Mouse (Mus musculus) neural tube, embryonic 13.5 days (tissue): Measurements from ENCODE around the gene Rab5if. TPM values are rescaled to one million over a fixed set of nuclear protein-coding genes. Genes with fewer than 3 reads are reported as not detected.
"Not testable (repeated sequence)": the region's sequence is repeated elsewhere in the genome, so short reads cannot be mapped to it uniquely, and the experiment has no call there.

ENCODE experiments used
- ATAC-seq: fragments of 200-750 bp; cut with Nextera tagmentation; 2 replicates; pipeline ENCODE4 v1.8.0; 2017; ENCODE audit warnings: low read depth, mild to moderate bottlenecking, moderate TSS enrichment, moderate library complexity
- H3K27ac ChIP-seq: fragments of 300-500 bp; sonication (generic); replicated peaks from 2 replicates; pipeline ENCODE4 v1.5.1; 2015; ENCODE audit warnings: moderate library complexity, mild to moderate bottlenecking, inconsistent platforms
- H3K27me3 ChIP-seq: fragments of 300-500 bp; sonication (generic); 2 replicates; pipeline ENCODE4 v1.6.1; 2015; ENCODE audit warnings: mild to moderate bottlenecking, inconsistent platforms
- H3K36me3 ChIP-seq: fragments of 300-500 bp; sonication (generic); 2 replicates; pipeline ENCODE4 v1.6.1; 2015; ENCODE audit warnings: mild to moderate bottlenecking, inconsistent platforms
- H3K4me1 ChIP-seq: fragments of 300-500 bp; sonication (generic); replicated peaks from 2 replicates; pipeline ENCODE4 v1.6.1; 2015; ENCODE audit warnings: inconsistent platforms
- H3K4me2 ChIP-seq: fragments of 300-500 bp; sonication (generic); 2 replicates; pipeline ENCODE4 v1.6.1; 2015; ENCODE audit warnings: inconsistent platforms, mild to moderate bottlenecking, moderate library complexity
- H3K4me3 ChIP-seq: fragments of 300-500 bp; sonication (generic); 2 replicates; pipeline ENCODE4 v1.5.1; 2015; ENCODE audit warnings: mild to moderate bottlenecking, inconsistent platforms
- H3K9ac ChIP-seq: fragments of 300-500 bp; sonication (generic); 2 replicates; pipeline ENCODE4 v1.6.1; 2015; ENCODE audit warnings: moderate library complexity, mild to moderate bottlenecking, inconsistent platforms
- H3K9me3 ChIP-seq: fragments of 300-500 bp; sonication (generic); 2 replicates; pipeline ENCODE4 v1.6.1; 2016; ENCODE audit warnings: inconsistent platforms
- WGBS: fragments of 180-500 bp; shearing (Covaris S2); methylation state at CpG from one replicate; pipeline ENCODE4 v1.1.7; 2015; 5-methylcytosine and 5-hydroxymethylcytosine counted together
- polyA plus RNA-seq: library from polyadenylated mRNA; unstranded; fragments of >200 nt; fragmentation: Nextera tagmentation; extraction: Ambion mirVana; gene quantifications from 2 replicates; pipeline ENCODE4 v1.2.1, GENCODE M21; 2015

Rab5if gene
- polyA plus RNA-seq, 1 experiment from 2014 or later: 167 TPM

DNA sequence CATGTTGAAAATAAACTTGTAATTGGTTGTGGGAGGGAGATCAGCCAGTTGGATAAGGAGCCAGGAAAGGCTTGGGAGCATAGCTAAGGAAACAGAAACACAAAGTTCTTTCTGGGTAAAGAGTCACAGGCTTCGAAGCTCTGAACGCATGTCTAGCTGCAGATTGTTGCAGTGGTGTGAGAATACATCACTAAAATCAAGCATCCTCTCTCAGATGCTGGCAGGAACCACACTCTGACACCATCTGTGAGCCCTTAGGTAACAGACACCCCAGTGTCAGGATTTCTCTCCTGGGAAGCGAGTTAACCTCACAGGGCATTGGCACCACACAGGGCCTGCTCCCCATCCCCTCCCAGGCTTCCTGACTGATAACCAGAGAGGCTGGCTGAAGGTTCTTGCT, 52.6 kb downstream of the Rab5if start:
- WGBS: 74% methylated on average over 3 of the region's 3 CpGs
- Histone ChIP-seq H3K27ac (no peak overlapping the region), H3K4me1 (no peaks in the 10 kb centered on the region), H3K4me3 (no peak overlapping the region), H3K27me3 (no peaks in the 10 kb centered on the region), H3K36me3 (no peaks in the 10 kb centered on the region), H3K4me2 (no peak overlapping the region), H3K9ac (no peak overlapping the region), H3K9me3 (no peaks in the 10 kb centered on the region)
- ATAC-seq: no peak

DNA sequence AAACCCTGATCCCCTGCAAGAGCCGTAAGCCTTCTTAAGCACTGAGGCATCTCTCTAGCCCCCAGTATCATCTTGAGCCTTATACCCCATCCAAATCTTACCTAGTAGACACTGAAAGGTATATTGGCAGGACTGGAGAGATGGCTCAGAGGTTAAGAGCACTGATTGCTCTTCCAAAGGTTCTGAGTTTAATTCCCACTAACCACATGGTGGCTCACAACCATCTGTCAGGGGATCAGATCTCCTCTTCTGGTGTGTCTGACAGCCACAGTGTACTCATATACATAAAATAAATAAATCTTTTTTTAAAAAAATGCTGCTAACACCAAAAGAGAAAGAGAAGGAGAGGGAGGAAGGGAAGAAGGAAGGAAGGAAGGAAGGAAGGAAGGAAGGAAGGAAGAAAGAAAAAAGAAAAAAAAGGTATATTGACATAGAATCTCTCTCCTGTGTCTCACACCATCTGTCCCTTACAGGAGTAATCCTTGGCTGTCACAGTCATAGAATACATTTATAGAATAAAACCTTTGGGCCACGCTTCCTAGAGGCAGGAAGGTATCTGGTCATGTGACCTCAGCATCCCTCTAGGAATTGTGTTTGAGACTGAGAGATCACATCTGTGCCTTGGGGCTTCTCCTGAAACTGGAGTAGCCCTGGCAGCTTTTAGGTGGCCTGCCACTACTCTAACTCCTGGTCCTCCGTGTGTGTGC, 53.6 kb downstream of the Rab5if start:
- H3K9ac ChIP-seq: no peak overlapping the region
- no peaks in the 10 kb centered on the region for H3K36me3 ChIP-seq
- no peak overlapping the region for H3K4me2 ChIP-seq
- H3K27ac ChIP-seq: no peak overlapping the region
- no peak overlapping the region for H3K4me3 ChIP-seq
- 81% methylated on average over 3 of the region's 3 CpGs for WGBS
- ATAC-seq: no peak
- no peaks in the 10 kb centered on the region for H3K4me1 ChIP-seq
- H3K9me3 ChIP-seq: no peaks in the 10 kb centered on the region
- no peaks in the 10 kb centered on the region for H3K27me3 ChIP-seq

DNA sequence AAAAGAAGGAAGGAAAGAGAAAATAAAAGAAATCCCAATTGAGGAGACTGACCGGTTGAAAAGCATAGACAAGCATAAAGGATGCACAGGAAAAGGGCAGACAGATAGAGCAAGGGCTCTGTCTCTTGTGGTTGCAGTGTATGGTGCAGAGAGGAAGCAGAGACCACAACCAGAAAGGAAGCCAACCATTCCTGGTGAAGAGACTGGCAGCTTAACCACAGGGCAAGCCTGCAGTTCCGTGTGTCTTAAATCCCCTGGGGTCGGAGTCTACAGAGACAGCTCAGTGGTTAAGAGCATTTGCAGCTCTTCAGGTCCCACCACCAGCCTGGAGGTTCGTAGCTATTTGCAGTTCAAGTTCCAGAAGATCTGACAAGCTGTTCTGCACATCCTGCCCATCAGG, 55.6 kb downstream of the Rab5if start:
- 76% methylated on average over 4 of the region's 4 CpGs for WGBS
- ATAC-seq: no peak

DNA sequence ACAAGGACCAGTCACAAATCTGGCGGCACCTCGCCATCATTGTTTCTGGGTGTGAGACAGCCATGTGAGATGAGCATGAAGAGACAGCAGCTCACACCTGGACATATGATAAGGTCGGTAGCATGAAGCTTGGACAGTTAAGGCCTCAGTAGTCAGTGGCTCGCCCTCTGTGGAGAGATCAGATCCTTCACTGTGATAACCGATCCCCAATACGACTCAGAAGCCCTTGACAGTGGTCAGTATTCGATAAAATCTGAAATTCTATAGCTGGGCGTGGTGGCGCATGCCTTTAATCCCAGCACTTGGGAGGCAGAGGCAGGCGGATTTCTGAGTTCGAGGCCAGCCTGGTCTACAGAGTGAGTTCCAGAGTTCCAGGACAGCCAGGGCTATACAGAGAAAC, 56.3 kb downstream of the Rab5if start:
- H3K4me3 ChIP-seq, ATAC-seq, H3K36me3 ChIP-seq, H3K9me3 ChIP-seq, H3K27me3 ChIP-seq, H3K9ac ChIP-seq, H3K4me2 ChIP-seq, H3K27ac ChIP-seq, H3K4me1 ChIP-seq: not testable (repeated sequence)
- 91% methylated on average over 11 of the region's 11 CpGs for WGBS

More for the DNA sequence above, 55.6 kb downstream of the Rab5if start:
- Histone ChIP-seq H3K27me3 (no peaks in the 10 kb centered on the region), H3K4me2 (no peak overlapping the region), H3K4me3 (no peak overlapping the region), H3K27ac (no peak overlapping the region), H3K36me3 (no peaks in the 10 kb centered on the region), H3K9me3 (no peaks in the 10 kb centered on the region), H3K4me1 (no peaks in the 10 kb centered on the region), H3K9ac (0 out of 2 replicates have a peak overlapping the region, but pooled peaks have one; percentile 12)

DNA sequence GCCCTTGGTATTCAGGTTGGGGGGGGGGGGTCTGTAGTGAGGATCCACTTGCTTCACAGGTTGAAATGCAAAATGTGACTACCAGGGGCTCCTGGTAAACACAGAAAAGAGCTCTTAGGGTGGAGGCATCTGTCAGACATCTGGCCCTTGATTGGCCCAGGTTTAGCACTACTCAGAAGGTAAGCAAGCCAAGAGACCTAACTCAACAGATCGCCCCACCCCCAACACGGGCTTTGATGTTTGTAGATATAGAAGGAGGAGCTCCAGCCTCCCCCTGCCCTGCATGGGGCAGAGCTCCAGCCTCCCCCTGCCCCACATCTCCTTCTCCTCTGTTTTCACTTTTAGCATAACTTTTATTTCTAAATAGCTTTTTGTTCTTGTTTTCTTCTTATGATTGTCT, 56.9 kb downstream of the Rab5if start:
- Histone ChIP-seq H3K9me3 (no peaks in the 10 kb centered on the region), H3K9ac (no peak overlapping the region), H3K4me2 (no peak overlapping the region), H3K4me3 (no peak overlapping the region), H3K36me3 (no peaks in the 10 kb centered on the region), H3K27ac (no peak overlapping the region), H3K4me1 (no peaks in the 10 kb centered on the region), H3K27me3 (no peaks in the 10 kb centered on the region)
- 61% methylated on average over 2 of the region's 2 CpGs for WGBS
- ATAC-seq: no peak

DNA sequence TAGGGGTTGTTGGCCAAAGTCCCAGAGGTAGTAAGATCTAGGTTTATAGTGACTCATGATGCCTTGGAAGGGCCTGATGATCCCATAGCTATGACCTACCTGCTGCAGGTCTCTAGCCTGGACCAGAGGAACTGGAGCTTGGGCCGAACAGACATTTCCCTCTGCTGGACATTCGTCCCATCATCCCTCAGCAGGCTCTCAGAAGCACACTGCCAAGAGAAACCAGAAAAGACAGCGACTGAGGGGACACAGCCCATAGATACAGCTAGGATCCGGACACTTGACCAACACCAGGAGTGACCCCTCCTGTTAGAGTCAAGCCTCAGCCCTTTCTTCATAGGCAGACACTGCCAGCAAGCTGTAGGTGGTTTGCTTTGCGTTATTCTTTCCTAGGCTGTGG, 60.1 kb downstream of the Rab5if start:
- Histone ChIP-seq H3K27me3 (no peaks in the 10 kb centered on the region), H3K36me3 (peaks cover 20% of the 10 kb centered on the region; the same call in 1 of the 2 replicates), H3K4me1 (peaks cover 5% of the 10 kb centered on the region; the same call in 1 of the 2 replicates), H3K27ac (no peak overlapping the region), H3K4me3 (no peak overlapping the region), H3K4me2 (no peak overlapping the region), H3K9ac (no peak overlapping the region), H3K9me3 (no peaks in the 10 kb centered on the region)
- 82% methylated on average over 5 of the region's 5 CpGs for WGBS
- no peak for ATAC-seq

Other genes with a start within 250 kb of the Rab5if start
- gene Dlgap4, start 249.4 kb upstream of the Rab5if start, polyA plus RNA-seq: 201 and 209 TPM in 2 replicates
- gene Myl9, start 87.7 kb upstream of the Rab5if start, polyA plus RNA-seq: 55.2 and 56.0 TPM in 2 replicates
- 24.1 and 31.1 TPM in 2 replicates for gene Tgif2, start 23.1 kb upstream of the Rab5if start, polyA plus RNA-seq
- 8.3 and 10.4 TPM in 2 replicates for gene 4930518I15Rik, start 5.2 kb upstream of the Rab5if start, polyA plus RNA-seq
- gene Sla2, start 24.1 kb downstream of the Rab5if start, polyA plus RNA-seq: 0.18 TPM in 1 of 2 replicates, not detected in the other
- 85.3 and 88.0 TPM in 2 replicates for gene Ndrg3, start 128.9 kb downstream of the Rab5if start, polyA plus RNA-seq
- gene Dsn1, start 144.0 kb downstream of the Rab5if start, polyA plus RNA-seq: 9.9 and 10.3 TPM in 2 replicates
- 4.5 and 5.9 TPM in 2 replicates for gene Soga1, start 216.1 kb downstream of the Rab5if start, polyA plus RNA-seq
- not detected in 2 replicates for gene Tldc2, start 223.9 kb downstream of the Rab5if start, polyA plus RNA-seq